Mouse (Mus musculus) frontal cortex, postnatal 36 days (tissue): ENCODE data around the gene Zfp652.
"Not testable (repeated sequence)": the region's sequence is repeated elsewhere in the genome, so short reads cannot be mapped to it uniquely, and the experiment has no call there.

Experiments used
- DNase-seq, 2 experiments: peaks; one replicate each; pipeline ENCODE4 v3.0.0; 2022; ENCODE audit warnings: low spot score in 2 of 2

Gene Zfp652

GRCm38 (mm10) chr11:95853684-95854083 is 141.2 kb downstream of the Zfp652 start:
- DNase-seq: no peak

DNA sequence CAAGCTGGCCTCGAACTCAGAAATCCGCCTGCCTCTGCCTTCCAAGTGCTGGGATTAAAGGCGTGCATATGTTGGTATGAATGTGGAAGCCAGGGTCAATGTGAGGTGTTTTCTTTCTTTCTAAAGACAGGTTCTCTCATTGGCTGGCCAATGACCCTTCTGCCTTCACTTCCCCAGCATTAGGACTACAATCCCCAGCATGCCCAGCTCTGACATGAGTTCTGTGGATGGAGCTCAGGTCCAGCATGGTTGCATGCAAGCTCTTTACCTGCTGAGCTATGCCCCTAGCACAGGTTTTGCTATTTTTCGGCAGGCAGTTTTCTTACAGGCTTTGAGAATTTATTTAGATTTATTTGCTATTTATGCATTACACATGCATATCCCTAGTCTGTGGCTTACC is 144.8 kb downstream of the Zfp652 start:
- no peak for DNase-seq

DNA sequence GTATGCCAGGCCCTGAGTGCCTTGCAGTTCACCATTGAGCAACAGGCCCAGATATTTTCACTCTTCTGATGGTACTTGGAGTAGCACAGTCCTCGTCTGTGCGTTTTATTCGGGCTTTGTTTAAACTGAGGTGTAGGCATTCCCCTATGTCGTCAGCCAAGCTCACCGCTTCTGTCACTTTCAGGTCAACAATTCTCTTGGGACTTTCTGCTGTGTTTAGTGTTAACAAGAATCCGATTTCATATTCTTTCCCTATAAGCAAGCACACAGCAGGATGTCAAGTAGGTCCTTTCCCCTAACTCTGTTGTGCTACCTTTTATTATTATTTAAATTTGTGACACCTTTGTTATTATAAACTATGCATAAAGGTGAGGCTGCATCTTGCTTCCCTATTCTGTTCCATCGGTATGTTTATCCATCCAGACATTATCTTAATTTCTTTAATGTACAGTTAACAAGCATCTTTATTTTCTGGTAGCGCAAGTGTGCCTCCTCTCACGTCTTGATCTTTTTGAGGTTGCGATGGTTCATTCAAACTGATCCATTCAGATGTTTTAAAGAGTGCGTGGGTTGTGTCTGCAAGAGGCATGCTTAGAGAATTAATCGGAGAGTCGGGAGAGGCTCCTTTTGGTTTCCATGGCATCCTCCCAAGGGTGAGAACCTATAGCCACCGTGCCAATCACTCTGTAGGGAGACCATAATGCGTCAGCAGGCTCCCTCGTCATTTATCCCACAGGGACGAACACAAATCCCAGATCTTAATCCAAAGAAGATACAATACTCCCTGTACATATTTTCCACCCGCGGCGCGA is 145.4 kb downstream of the Zfp652 start:
- no peak for DNase-seq

GRCm38 (mm10) chr11:95858528-95859467 is 146.3 kb downstream of the Zfp652 start:
- peak; percentile 98 to 99 for DNase-seq

DNA sequence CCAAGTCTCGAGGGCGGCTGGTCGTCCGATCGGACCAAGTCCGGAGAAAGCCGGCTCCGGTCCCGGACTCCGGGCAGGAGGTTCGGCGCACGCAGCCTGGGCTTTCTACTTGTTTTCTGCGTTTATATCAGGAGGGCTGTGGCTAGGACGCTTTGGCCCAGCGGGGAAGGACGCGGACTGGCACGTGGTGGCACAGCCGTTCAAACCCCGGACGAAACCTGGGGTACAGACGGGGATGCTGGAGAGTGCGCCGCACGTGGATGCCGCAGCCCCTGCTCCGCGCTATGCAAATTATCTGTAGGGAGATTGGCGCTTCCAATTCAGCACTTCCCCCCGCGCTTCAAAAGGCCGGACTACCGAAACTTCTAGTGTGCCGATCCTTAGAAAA is 147.0 kb downstream of the Zfp652 start:
- no peak for DNase-seq

GRCm38 (mm10) chr11:95860071-95860490 is 147.6 kb downstream of the Zfp652 start:
- no peak for DNase-seq

DNA sequence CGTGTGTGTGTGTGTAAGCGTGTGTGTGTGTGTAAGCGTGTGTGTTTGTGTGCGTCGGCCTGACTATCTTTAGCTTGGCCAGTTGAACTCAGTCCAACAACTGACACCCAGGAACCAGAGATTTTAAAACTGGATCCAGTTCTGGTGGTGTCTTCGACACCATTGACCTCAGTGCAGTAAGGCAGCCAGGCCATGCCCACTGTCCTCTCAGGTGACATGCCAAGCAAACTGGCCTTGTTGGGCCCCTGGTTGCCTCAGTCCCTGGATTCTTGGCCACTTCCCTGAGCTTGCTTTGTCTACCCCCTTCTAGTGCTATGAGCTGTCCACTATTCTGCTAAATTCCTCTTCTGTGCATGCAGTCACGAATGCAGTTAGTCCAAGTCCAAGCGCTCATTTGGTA is 148.9 kb downstream of the Zfp652 start:
- no peak for DNase-seq

- DNase-seq: no peak
Observed at GRCm38 (mm10) chr11:95869442-95869841, 157.0 kb downstream of the Zfp652 start.

GRCm38 (mm10) chr11:95869918-95870470 is 157.5 kb downstream of the Zfp652 start:
- no peak for DNase-seq

DNA sequence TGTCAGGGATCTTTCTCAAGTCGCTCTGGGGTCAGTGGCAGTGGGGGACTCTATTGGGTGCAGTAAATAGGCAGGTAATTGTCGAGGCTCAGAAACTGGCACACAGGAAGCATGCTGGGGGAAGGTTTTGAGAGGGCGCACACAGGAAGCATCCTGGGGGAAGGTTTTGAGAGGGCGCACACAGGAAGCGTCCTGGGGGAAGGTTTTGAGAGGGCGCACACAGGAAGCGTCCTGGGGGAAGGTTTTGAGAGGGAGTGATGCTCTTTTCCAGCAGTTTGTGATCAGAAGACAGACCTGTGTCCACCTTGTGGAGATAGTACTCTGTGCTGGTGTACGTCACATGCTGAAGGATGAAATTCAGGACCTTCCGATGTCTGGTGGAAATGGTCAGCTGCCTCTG is 163.3 kb downstream of the Zfp652 start:
- no peak for DNase-seq

- DNase-seq: peak; percentile 27 to 31
Observed at GRCm38 (mm10) chr11:95876296-95876695, 163.8 kb downstream of the Zfp652 start.

- DNase-seq: not testable (repeated sequence)
Observed at GRCm38 (mm10) chr11:95879861-95880260, 167.4 kb downstream of the Zfp652 start.
